In genomic region chr16:95441179-95441578, GRCm38 (mm10) we compare ENCODE assay signal across 19 mouse cellular contexts.
A peak's percentile ranks its signal among the peaks of the same experiment; 100 is the strongest.
DNase-seq lines count a peak whose midpoint lies in the region; ATAC-seq and TF ChIP-seq lines count a peak whose summit lies in the region.
"Had no signal": no experiment of that assay in that cellular context is flagged by ENCODE, and none has a peak within 500 bp of the region (broad histone marks: within the 10 kb centered on the region; RNA-seq: fewer than 3 reads in every experiment).

No protein-coding gene starts in this region.

- no peak overlapping the region for H3K4me3 ChIP-seq in heart, embryonic 12.5 days
- no peak overlapping the region for H3K4me3 ChIP-seq in MEL (ENCODE audit: control insufficient read depth in 1 of 2, insufficient read depth in 1 of 2, low read depth in 2 of 2, low read length in 2 of 2)
- no peak overlapping the region for H3K4me3 ChIP-seq in forebrain, embryonic 14.5 days (ENCODE audit: low read depth, low read length)
- H3K4me3 ChIP-seq: embryonic facial prominence, embryonic 12.5 days; forebrain, embryonic 15.5 days; limb, embryonic 13.5 days; liver, embryonic 13.5 days had no signal

- DNase-seq in heart, postnatal 4 days: no peak
- peak; percentile 48 to 55 for DNase-seq in B cell, adult 2 months
- DNase-seq in MEL (ENCODE audit: low read depth, low spot score): peak; percentile 67
- no peak for DNase-seq in spleen, adult 12 weeks (ENCODE audit: low spot score)
- DNase-seq in layer of hippocampus, postnatal 36 days: no peak
- DNase-seq in forebrain, embryonic 14.5 days (ENCODE audit: low spot score): no peak
- DNase-seq: cerebellum, adult 9-11 months; gastrocnemius, postnatal 36 days; kidney, postnatal 4 days; liver, embryonic 13.5 days; right cerebral cortex, postnatal 4 days; thymus, postnatal 25 days had no signal

- no peaks in the 10 kb centered on the region for H3K36me3 ChIP-seq in heart, embryonic 12.5 days
- peaks cover 0 to 51% of the 10 kb centered on the region in 2 experiments; a peak in 2 of 4 replicates for H3K36me3 ChIP-seq in MEL (ENCODE audit: control insufficient read depth in 1 of 2, insufficient read depth in 2 of 2, low read length in 2 of 2)
- no peaks in the 10 kb centered on the region for H3K36me3 ChIP-seq in forebrain, embryonic 14.5 days (ENCODE audit: control insufficient read depth, insufficient read depth, low read length)
- H3K36me3 ChIP-seq: embryonic facial prominence, embryonic 12.5 days; forebrain, embryonic 15.5 days; limb, embryonic 13.5 days; liver, embryonic 13.5 days had no signal

- peak in 1 of 2 experiments; percentile 79; a peak in 2 of 4 replicates for TF ChIP-seq EP300 in MEL (IDR thresholded peaks at IDR 0.05; ENCODE audit: low read depth in 1 of 2, low read length in 2 of 2)

- H3K27me3 ChIP-seq in heart, embryonic 12.5 days (replicated peaks): no peaks in the 10 kb centered on the region
- H3K27me3 ChIP-seq in MEL (ENCODE audit: control insufficient read depth in 1 of 2, insufficient read depth in 2 of 2, low read length in 2 of 2): no peaks in the 10 kb centered on the region
- no peaks in the 10 kb centered on the region for H3K27me3 ChIP-seq in forebrain, embryonic 14.5 days (replicated peaks; ENCODE audit: control insufficient read depth, insufficient read depth, low read length)
- H3K27me3 ChIP-seq: embryonic facial prominence, embryonic 12.5 days; forebrain, embryonic 15.5 days; limb, embryonic 13.5 days had no signal

- H3K79me2 ChIP-seq in MEL (ENCODE audit: control insufficient read depth, insufficient read depth, low read length, poor library complexity): no peaks in the 10 kb centered on the region; the same call in 1 of the 2 replicates

- 22% methylated on average over 7 of the region's 7 CpGs for WGBS in heart, embryonic 12.5 days
- WGBS in forebrain, embryonic 14.5 days: 69% methylated on average over 7 of the region's 7 CpGs

- no peak overlapping the region for H3K9ac ChIP-seq in heart, embryonic 12.5 days
- no peak overlapping the region; the same call in 1 of the 2 replicates for H3K9ac ChIP-seq in MEL (ENCODE audit: control insufficient read depth, low read depth, low read length, poor library complexity, severe bottlenecking)
- H3K9ac ChIP-seq in forebrain, embryonic 14.5 days (ENCODE audit: low read length): no peak overlapping the region
- H3K9ac ChIP-seq: embryonic facial prominence, embryonic 12.5 days; forebrain, embryonic 15.5 days; limb, embryonic 13.5 days; liver, embryonic 13.5 days had no signal

- H3K4me2 ChIP-seq in heart, embryonic 12.5 days: no peak overlapping the region
- H3K4me2 ChIP-seq in forebrain, embryonic 14.5 days (ENCODE audit: low read length): no peak overlapping the region
- H3K4me2 ChIP-seq: embryonic facial prominence, embryonic 12.5 days; forebrain, embryonic 15.5 days; limb, embryonic 13.5 days; liver, embryonic 13.5 days had no signal

- H3K9me3 ChIP-seq in heart, embryonic 12.5 days (replicated peaks): no peaks in the 10 kb centered on the region
- H3K9me3 ChIP-seq in MEL (replicated peaks; ENCODE audit: insufficient read depth, low read length): no peaks in the 10 kb centered on the region
- no peaks in the 10 kb centered on the region for H3K9me3 ChIP-seq in forebrain, embryonic 14.5 days (replicated peaks; ENCODE audit: control insufficient read depth, low read length)
- H3K9me3 ChIP-seq: embryonic facial prominence, embryonic 12.5 days; forebrain, embryonic 15.5 days; limb, embryonic 13.5 days; liver, embryonic 13.5 days had no signal

- no peak for TF ChIP-seq POLR2A in MEL (IDR thresholded peaks at IDR 0.05; ENCODE audit: control insufficient read depth in 1 of 2, insufficient read depth in 1 of 2, low read depth in 1 of 2, low read length in 2 of 2, poor library complexity in 1 of 2)

- no peak for TF ChIP-seq CTCF in MEL (IDR thresholded peaks at IDR 0.05 in 2 of 3, conservative IDR thresholded peaks at IDR 0.05 in 1 of 3; ENCODE audit: control insufficient read depth in 1 of 3, insufficient read depth in 1 of 3, low read depth in 2 of 3, low read length in 3 of 3, poor library complexity in 1 of 3, severe bottlenecking in 1 of 3)

- H3K4me1 ChIP-seq in heart, embryonic 12.5 days (replicated peaks): peaks cover 50% of the 10 kb centered on the region
- peaks cover 35 to 54% of the 10 kb centered on the region in 2 experiments for H3K4me1 ChIP-seq in MEL (ENCODE audit: control insufficient read depth in 1 of 2, insufficient read depth in 2 of 2, low read length in 2 of 2)
- H3K4me1 ChIP-seq in forebrain, embryonic 14.5 days (ENCODE audit: control insufficient read depth, insufficient read depth, low read length): no peaks in the 10 kb centered on the region
- H3K4me1 ChIP-seq: forebrain, embryonic 15.5 days had no signal

- TF ChIP-seq RAD21 in MEL (IDR thresholded peaks at IDR 0.05; ENCODE audit: low read depth, low read length): no peak

- ATAC-seq in heart, embryonic 12.5 days (ENCODE audit: insufficient number of reproducible peaks, low FRiP score): no peak
- peak; percentile 25 for ATAC-seq in megakaryocyte, adult 5-6 weeks (ENCODE audit: poor library complexity, severe bottlenecking)
- ATAC-seq in forebrain, embryonic 14.5 days: no peak
- ATAC-seq: forebrain, embryonic 15.5 days; inflammation-experienced regulatory T-cells, adult 6 months; midbrain, embryonic 16.5 days had no signal

- peak overlapping the region; percentile 81; the same call in 1 of the 2 replicates for H3K27ac ChIP-seq in heart, embryonic 12.5 days (ENCODE audit: poor library complexity, severe bottlenecking)
- H3K27ac ChIP-seq in MEL (ENCODE audit: control insufficient read depth, low read depth, low read length): peak overlapping the region; percentile 95
- H3K27ac ChIP-seq in forebrain, embryonic 14.5 days (ENCODE audit: low read depth, low read length): no peak overlapping the region
- H3K27ac ChIP-seq: embryonic facial prominence, embryonic 12.5 days; forebrain, embryonic 15.5 days; limb, embryonic 13.5 days; liver, embryonic 13.5 days had no signal

TF ChIP-seq in MEL, 35 proteins besides CTCF, POLR2A, EP300 and RAD21:
- TF ChIP-seq SMC3 (IDR thresholded peaks at IDR 0.05; ENCODE audit: low read depth, low read length): no peak
- TF ChIP-seq MAZ (IDR thresholded peaks at IDR 0.05; ENCODE audit: low read depth, low read length): no peak
- peak; percentile 67 for TF ChIP-seq TAL1 (IDR thresholded peaks at IDR 0.05; ENCODE audit: low read length)
- peak; percentile 99 for TF ChIP-seq RCOR1 (IDR thresholded peaks at IDR 0.05; ENCODE audit: low read depth, low read length)
- peak; percentile 89 for TF ChIP-seq ETS1 (IDR thresholded peaks at IDR 0.05; ENCODE audit: low read depth, low read length)
- TF ChIP-seq UBTF (IDR thresholded peaks at IDR 0.05; ENCODE audit: borderline replicate concordance, insufficient read depth, low read depth, low read length): no peak
- peak; percentile 55 for TF ChIP-seq SIN3A (IDR thresholded peaks at IDR 0.05; ENCODE audit: low read length)
- peak; percentile 74 for TF ChIP-seq GATA1 (IDR thresholded peaks at IDR 0.05; ENCODE audit: low read depth, low read length)
- peak; percentile 81 for TF ChIP-seq TCF12 (IDR thresholded peaks at IDR 0.05; ENCODE audit: low read depth, low read length)
- TF ChIP-seq MEF2A (IDR thresholded peaks at IDR 0.05; ENCODE audit: extremely low read depth, insufficient replicate concordance, low read depth, low read length, poor library complexity, severe bottlenecking): 0 out of 2 replicates have a peak, but pooled peaks have one; percentile 15
- TF ChIP-seq HCFC1 (IDR thresholded peaks at IDR 0.05; ENCODE audit: low read depth, low read length): no peak
- TF ChIP-seq NELFE (IDR thresholded peaks at IDR 0.05; ENCODE audit: low read depth, low read length): no peak
- TF ChIP-seq BHLHE40 (IDR thresholded peaks at IDR 0.05; ENCODE audit: borderline replicate concordance, low read depth, low read length): peak; percentile 78
- peak; percentile 63; the same call in 1 of the 2 replicates for TF ChIP-seq MAX (IDR thresholded peaks at IDR 0.05; ENCODE audit: low read length)
- no peak for TF ChIP-seq MXI1 (IDR thresholded peaks at IDR 0.05; ENCODE audit: low read depth, low read length)
- TF ChIP-seq ZNF384 (IDR thresholded peaks at IDR 0.05; ENCODE audit: low read depth, low read length): no peak
- TF ChIP-seq USF1 (IDR thresholded peaks at IDR 0.05; ENCODE audit: low read depth, low read length): 0 out of 2 replicates have a peak, but pooled peaks have one; percentile 6
- TF ChIP-seq NRF1 (IDR thresholded peaks at IDR 0.05; ENCODE audit: insufficient read depth, low read depth, low read length, poor library complexity, severe bottlenecking): no peak
- TF ChIP-seq ZC3H11A (IDR thresholded peaks at IDR 0.05; ENCODE audit: low read depth, low read length): no peak
- no peak for TF ChIP-seq GABPA (IDR thresholded peaks at IDR 0.05; ENCODE audit: low read depth, low read length)

Comparison
In these comparisons a context has a peak if more than half of its experiments do, and no peak if none do; other contexts are left out.
1. DNase-seq: peak in B cell, adult 2 months (2 of 2) and MEL (single experiment); none in heart, postnatal 4 days (single experiment), spleen, adult 12 weeks (single experiment), layer of hippocampus, postnatal 36 days (0 of 2) and forebrain, embryonic 14.5 days (single experiment).